Mouse (Mus musculus) CH12.LX (cell line): ENCODE data around the gene Cdca5. TPM values are rescaled to one million over a fixed set of nuclear protein-coding genes. Genes with fewer than 3 reads are reported as not detected.

Source experiments
- DNase-seq: peaks from one replicate; pipeline ENCODE4 v3.0.0-alpha.2; 2013; ENCODE audit errors: extremely low read depth
- H3K27ac ChIP-seq: 2 replicates; pipeline ENCODE4 v1.5.1; 2012; ENCODE audit warnings: low read depth, mild to moderate bottlenecking, control low read depth, moderate library complexity; ENCODE audit not compliant: insufficient read depth
- H3K27me3 ChIP-seq: replicated peaks from 2 replicates; pipeline ENCODE3; 2012; ENCODE audit warnings: inconsistent platforms
- H3K36me3 ChIP-seq, 2 experiments: replicated peaks in 1 of 2; 2 replicates each; pipeline versions ENCODE3 to v1.6.1; 2012; ENCODE audit warnings: inconsistent platforms in 1 of 2, low read length in 1 of 2, mild to moderate bottlenecking in 1 of 2, mixed read lengths in 1 of 2, moderate library complexity in 1 of 2; ENCODE audit not compliant: control insufficient read depth in 1 of 2, insufficient read depth in 1 of 2
- H3K4me1 ChIP-seq, 2 experiments: 2 replicates each; pipeline ENCODE4 v1.6.1; 2012; ENCODE audit warnings: inconsistent platforms in 1 of 2, moderate library complexity in 1 of 2; ENCODE audit not compliant: insufficient read depth in 2 of 2, control insufficient read depth in 1 of 2
- H3K4me2 ChIP-seq: 2 replicates; pipeline ENCODE4 v1.6.1; 2012; ENCODE audit warnings: low read depth, mild to moderate bottlenecking, control low read depth; ENCODE audit not compliant: poor library complexity, insufficient read depth, severe bottlenecking
- H3K4me3 ChIP-seq, 3 experiments: fragments of 150-350 bp in 1 of 3; sonication (generic) in 1 of 3; replicated peaks in 1 of 3; 2 replicates each; pipeline versions ENCODE3 to v1.5.1; 2011 to 2012; ENCODE audit warnings: low read depth in 2 of 3, low read length in 2 of 3, mild to moderate bottlenecking in 2 of 3, moderate library complexity in 2 of 3, control low read depth in 1 of 3, improper control_type of control experiment in 1 of 3, inconsistent platforms in 1 of 3, mixed read lengths in 1 of 3; ENCODE audit not compliant: poor library complexity in 1 of 3
- H3K79me2 ChIP-seq: replicated peaks from 2 replicates; pipeline ENCODE4 v1.6.1; 2012; ENCODE audit warnings: mild to moderate bottlenecking, moderate library complexity; ENCODE audit not compliant: control insufficient read depth, poor library complexity, insufficient read depth, severe bottlenecking; ENCODE audit errors: extremely low read depth
- H3K9ac ChIP-seq: 2 replicates; pipeline ENCODE4 v1.6.1; 2012; ENCODE audit warnings: low read depth, mild to moderate bottlenecking, control low read depth, moderate library complexity; ENCODE audit not compliant: insufficient read depth
- H3K9me3 ChIP-seq: replicated peaks from 2 replicates; pipeline ENCODE3; 2012; ENCODE audit warnings: low read length, inconsistent platforms, mixed read lengths
- BHLHE40 ChIP-seq: IDR thresholded peaks from 2 replicates; pipeline ENCODE4 v1.6.1; 2011; ENCODE audit warnings: mild to moderate bottlenecking, low read depth, low read length, improper control_type of control experiment
- CHD1 ChIP-seq: IDR thresholded peaks from 2 replicates; pipeline ENCODE4 v1.6.1; 2012; ENCODE audit warnings: low read depth, low read length, improper control_type of control experiment, inconsistent platforms
- CTCF ChIP-seq, 2 experiments: IDR thresholded peaks in 1 of 2; conservative IDR thresholded peaks in 1 of 2; 2 replicates each; pipeline ENCODE4 v1.5.1; 2011 to 2012; ENCODE audit warnings: low read depth in 2 of 2, low read length in 2 of 2, improper control_type of control experiment in 1 of 2, inconsistent platforms in 1 of 2, mild to moderate bottlenecking in 1 of 2, moderate library complexity in 1 of 2
- E2F4 ChIP-seq: IDR thresholded peaks from 2 replicates; pipeline ENCODE4 v1.6.1; 2011; ENCODE audit warnings: low read depth, low read length, improper control_type of control experiment; ENCODE audit not compliant: insufficient replicate concordance
- ELF1 ChIP-seq: IDR thresholded peaks from 2 replicates; pipeline ENCODE4 v1.6.1; 2014; ENCODE audit warnings: low read depth, mild to moderate bottlenecking, inconsistent platforms, low read length, improper control_type of control experiment
- IRF4 ChIP-seq: IDR thresholded peaks from 2 replicates; pipeline ENCODE4 v1.6.1; 2014; ENCODE audit warnings: low read depth, mild to moderate bottlenecking, inconsistent platforms, low read length, improper control_type of control experiment
- JUN ChIP-seq: IDR thresholded peaks from 2 replicates; pipeline ENCODE4 v1.6.1; 2011; ENCODE audit warnings: low read depth, mild to moderate bottlenecking, low read length, improper control_type of control experiment, moderate library complexity; ENCODE audit not compliant: insufficient read depth
- JUND ChIP-seq: conservative IDR thresholded peaks from 2 replicates; pipeline ENCODE4 v1.6.1; 2011; ENCODE audit warnings: low read depth, low read length, improper control_type of control experiment
- MAX ChIP-seq: IDR thresholded peaks from 2 replicates; pipeline ENCODE4 v1.6.1; 2011; ENCODE audit warnings: low read length, improper control_type of control experiment
- MAZ ChIP-seq: IDR thresholded peaks from 2 replicates; pipeline ENCODE4 v1.6.1; 2012; ENCODE audit warnings: low read depth, mild to moderate bottlenecking, inconsistent platforms, low read length, improper control_type of control experiment, moderate library complexity
- MEF2A ChIP-seq: IDR thresholded peaks from 2 replicates; pipeline ENCODE4 v1.6.1; 2014; ENCODE audit warnings: low read depth, mild to moderate bottlenecking, inconsistent platforms, low read length, improper control_type of control experiment, borderline replicate concordance
- MXI1 ChIP-seq: IDR thresholded peaks from 2 replicates; pipeline ENCODE4 v1.6.1; 2011; ENCODE audit warnings: mild to moderate bottlenecking, low read depth, low read length, improper control_type of control experiment
- MYC ChIP-seq: IDR thresholded peaks from 2 replicates; pipeline ENCODE4 v1.6.1; 2011; ENCODE audit warnings: low read depth, mild to moderate bottlenecking, improper control_type of control experiment, low read length
- NELFE ChIP-seq: IDR thresholded peaks from 2 replicates; pipeline ENCODE4 v1.6.1; 2011; ENCODE audit warnings: low read depth, low read length, improper control_type of control experiment
- NRF1 ChIP-seq: IDR thresholded peaks from 2 replicates; pipeline ENCODE4 v1.6.1; 2014; ENCODE audit warnings: low read depth, mild to moderate bottlenecking, inconsistent platforms, low read length, improper control_type of control experiment, moderate library complexity
- PAX5 ChIP-seq: IDR thresholded peaks from 2 replicates; pipeline ENCODE4 v1.6.1; 2012; ENCODE audit warnings: low read length, inconsistent platforms, mixed read lengths
- POLR2AphosphoS2 ChIP-seq: IDR thresholded peaks from 2 replicates; pipeline ENCODE4 v1.6.1; 2011; ENCODE audit warnings: low read depth, low read length, improper control_type of control experiment
- RAD21 ChIP-seq: IDR thresholded peaks from 2 replicates; pipeline ENCODE4 v1.6.1; 2011; ENCODE audit warnings: low read depth, mild to moderate bottlenecking, low read length, improper control_type of control experiment, moderate library complexity
- RCOR1 ChIP-seq: conservative IDR thresholded peaks from 2 replicates; pipeline ENCODE4 v1.6.1; 2012; ENCODE audit warnings: low read depth, mild to moderate bottlenecking, inconsistent platforms, low read length, improper control_type of control experiment
- SMC3 ChIP-seq: IDR thresholded peaks from 2 replicates; pipeline ENCODE4 v1.6.1; 2011; ENCODE audit warnings: low read depth, low read length, improper control_type of control experiment
- TBP ChIP-seq: conservative IDR thresholded peaks from 2 replicates; pipeline ENCODE4 v1.6.1; 2011; ENCODE audit warnings: low read depth, low read length, improper control_type of control experiment
- USF1 ChIP-seq: IDR thresholded peaks from 2 replicates; pipeline ENCODE4 v1.6.1; 2014; ENCODE audit warnings: low read depth, mild to moderate bottlenecking, inconsistent platforms, low read length, improper control_type of control experiment
- USF2 ChIP-seq: conservative IDR thresholded peaks from 2 replicates; pipeline ENCODE4 v1.6.1; 2011; ENCODE audit warnings: low read depth, low read length, improper control_type of control experiment
- ZC3H11A ChIP-seq: IDR thresholded peaks from 2 replicates; pipeline ENCODE4 v1.6.1; 2012; ENCODE audit warnings: low read depth, mild to moderate bottlenecking, inconsistent platforms, low read length, improper control_type of control experiment
- ZKSCAN1 ChIP-seq: IDR thresholded peaks from 2 replicates; pipeline ENCODE4 v1.6.1; 2012; ENCODE audit warnings: low read depth, inconsistent platforms, low read length, improper control_type of control experiment, borderline replicate concordance
- ZNF384 ChIP-seq: IDR thresholded peaks from 2 replicates; pipeline ENCODE4 v1.6.1; 2012; ENCODE audit warnings: low read depth, low read length, improper control_type of control experiment, inconsistent platforms
- dilution Hi-C: fragments of 300-500 bp; cut with MboI; formaldehyde crosslinking; loops from 2 replicates; pipeline ENCODE4 v1.14.3; 2020; ENCODE audit warnings: low sequenced_read_pairs; ENCODE audit not compliant: extremely low pct_unique_long_range_greater_than_20kb, extremely low pct_ligation_motif_present
- in situ Hi-C: fragments of 300-500 bp; cut with MboI; formaldehyde crosslinking; loops from 3 replicates; pipeline ENCODE4 v1.14.3; 2019; ENCODE audit warnings: low sequenced_read_pairs, low pct_ligation_motif_present, low pct_unique_long_range_greater_than_20kb, mixed read lengths
- polyA plus RNA-seq: library from polyadenylated mRNA; unstranded; fragments of >175 nt; gene quantifications from 2 replicates; pipeline ENCODE4 v1.2.1, GENCODE M21; 2012; ENCODE audit warnings: low read depth; ENCODE audit not compliant: insufficient read length
- total RNA-seq, 2 experiments: library from RNA; depleted of rRNA; stranded (reverse); fragments of 300-350 nt in 1 of 2; fragments of >200 nt in 1 of 2; gene quantifications; 2 replicates each; pipeline ENCODE4 v1.2.3; 2012 to 2014

Gene Cdca5
- total and polyA plus RNA-seq, 3 experiments: 51.5 to 80.6 (median 62.7) TPM

GRCm38 (mm10) chr19:6045366-6046293 is 39.2 kb upstream of the Cdca5 start:
- H3K9ac ChIP-seq: peak overlapping the region; percentile 97
- peak; percentile 53; the same call in 1 of the 2 replicates for TF ChIP-seq IRF4
- TF ChIP-seq CTCF (conservative IDR thresholded peaks at IDR 0.05 in 1 of 2, IDR thresholded peaks at IDR 0.05 in 1 of 2; ENCODE audit: low read depth in 2 of 2, low read length in 2 of 2): peak in 1 of 2 experiments; percentile 34; a peak in 2 of 4 replicates
- TF ChIP-seq TBP: peak; percentile 57
- no peak for TF ChIP-seq JUN
- peak; percentile 65 for DNase-seq
- peak overlapping the region; percentile 82 to 99 (median 98) for H3K4me3 ChIP-seq
- peak overlapping the region; percentile 59 for H3K4me2 ChIP-seq
- no peaks in the 10 kb centered on the region for H3K27me3 ChIP-seq
- H3K27ac ChIP-seq: peak overlapping the region; percentile 99
- in situ Hi-C loops: no loop called here
- H3K9me3 ChIP-seq: no peaks in the 10 kb centered on the region
- H3K36me3 ChIP-seq: peaks cover 23 to 26% of the 10 kb centered on the region in 2 experiments
- peaks cover 29 to 52% of the 10 kb centered on the region in 2 experiments for H3K4me1 ChIP-seq
- dilution Hi-C loops: no loop called here
- peaks cover 36% of the 10 kb centered on the region for H3K79me2 ChIP-seq

GRCm38 (mm10) chr19:6046294-6047153 is 38.3 kb upstream of the Cdca5 start, which contains the start of gene Syvn1:
Syvn1 (plus strand) TSS chr19:6046576.
- peaks cover 32 to 35% of the 10 kb centered on the region in 2 experiments for H3K36me3 ChIP-seq
- dilution Hi-C loops: no loop called here
- H3K4me1 ChIP-seq: peaks cover 36 to 58% of the 10 kb centered on the region in 2 experiments
- TF ChIP-seq E2F4: no peak; the same call in 1 of the 2 replicates
- no peak for TF ChIP-seq CTCF (conservative IDR thresholded peaks at IDR 0.05 in 1 of 2, IDR thresholded peaks at IDR 0.05 in 1 of 2; ENCODE audit: low read depth in 2 of 2, low read length in 2 of 2)
- peak; percentile 26; the same call in 1 of the 2 replicates for TF ChIP-seq BHLHE40
- no peak for TF ChIP-seq USF1
- TF ChIP-seq RAD21: no peak
- TF ChIP-seq RCOR1: no peak
- peak; percentile 84; the same call in 1 of the 2 replicates for TF ChIP-seq MAZ
- no peak for TF ChIP-seq SMC3
- TF ChIP-seq ELF1: peak; percentile 76
- TF ChIP-seq MYC: no peak
- TF ChIP-seq USF2: no peak
- peak; percentile 96 for TF ChIP-seq TBP
- peak; percentile 59 for TF ChIP-seq NELFE
- TF ChIP-seq ZC3H11A: no peak
- no peak; the same call in 1 of the 2 replicates for TF ChIP-seq JUND
- no peak; the same call in 1 of the 2 replicates for TF ChIP-seq ZKSCAN1
- no peak; the same call in 1 of the 2 replicates for TF ChIP-seq MEF2A
- 0 out of 2 replicates have a peak, but pooled peaks have one; percentile 19 for TF ChIP-seq IRF4
- no peak for TF ChIP-seq JUN
- peak; percentile 57; the same call in 1 of the 2 replicates for TF ChIP-seq PAX5
- TF ChIP-seq ZNF384: peak; percentile 66; the same call in 1 of the 2 replicates
- peak; percentile 59 for TF ChIP-seq MXI1
- TF ChIP-seq POLR2AphosphoS2: peak; percentile 96
- TF ChIP-seq NRF1: peak; percentile 64
- TF ChIP-seq CHD1: peak; percentile 97
- TF ChIP-seq MAX: no peak; the same call in none of the 2 replicates

More at GRCm38 (mm10) chr19:6046294-6047153, 38.3 kb upstream of the Cdca5 start, which contains the start of gene Syvn1:
- DNase-seq: peak; percentile 96
- H3K9ac ChIP-seq: peak within 1 kb of the TSS; percentile 97
- H3K27me3 ChIP-seq: no peaks in the 10 kb centered on the region
- peaks cover 41% of the 10 kb centered on the region for H3K79me2 ChIP-seq
- in situ Hi-C loops: no loop called here
- H3K4me3 ChIP-seq: peak within 1 kb of the TSS; percentile 82 to 99 (median 98)
- H3K9me3 ChIP-seq: no peaks in the 10 kb centered on the region
- H3K27ac ChIP-seq: peak within 1 kb of the TSS; percentile 99
- peak within 1 kb of the TSS; percentile 93 for H3K4me2 ChIP-seq
